Mouse (Mus musculus): Measurements from ENCODE around the gene Cmc2.

GRCm38 (mm10) chr8:116881396-116881795 lies 39.9 kb downstream of the Cmc2 start:
- TF ChIP-seq CTCF (conservative IDR thresholded peaks at IDR 0.05; ENCODE audit: low read length), result no peak
- no peak for TF ChIP-seq NANOG (IDR thresholded peaks at IDR 0.05; ENCODE audit: borderline replicate concordance, low read length)
- no peak for TF ChIP-seq POU5F1 (IDR thresholded peaks at IDR 0.05; ENCODE audit: borderline replicate concordance, low read length)
